Mouse (Mus musculus): ENCODE measurements around the gene Slc40a1.

GRCm38 (mm10) chr1:45894168-45894912 lies 32.0 kb downstream of the Slc40a1 start:
- no peak for TF ChIP-seq CTCF (IDR thresholded peaks at IDR 0.05 in 2 of 3, conservative IDR thresholded peaks at IDR 0.05 in 1 of 3; ENCODE audit: control insufficient read depth in 1 of 3, insufficient read depth in 1 of 3, low read depth in 2 of 3, low read length in 3 of 3, poor library complexity in 1 of 3, severe bottlenecking in 1 of 3)
- no peak for TF ChIP-seq ETS1 (IDR thresholded peaks at IDR 0.05; ENCODE audit: low read depth, low read length)
- TF ChIP-seq POLR2AphosphoS5 (IDR thresholded peaks at IDR 0.05; ENCODE audit: borderline replicate concordance, low read depth, low read length) = no peak
- no peak for TF ChIP-seq MAFK (IDR thresholded peaks at IDR 0.05; ENCODE audit: borderline replicate concordance, low read depth, low read length)
- no peak for TF ChIP-seq NRF1 (IDR thresholded peaks at IDR 0.05; ENCODE audit: insufficient read depth, low read depth, low read length, poor library complexity, severe bottlenecking)
- no peak for TF ChIP-seq TAL1 (IDR thresholded peaks at IDR 0.05; ENCODE audit: low read length)
- no peak for TF ChIP-seq EP300 (IDR thresholded peaks at IDR 0.05; ENCODE audit: low read depth in 1 of 2, low read length in 2 of 2)
- TF ChIP-seq MEF2A (IDR thresholded peaks at IDR 0.05; ENCODE audit: extremely low read depth, insufficient replicate concordance, low read depth, low read length, poor library complexity, severe bottlenecking) = no peak
- TF ChIP-seq POLR2A (IDR thresholded peaks at IDR 0.05; ENCODE audit: control insufficient read depth in 1 of 2, insufficient read depth in 1 of 2, low read depth in 1 of 2, low read length in 2 of 2, poor library complexity in 1 of 2) = no peak
- no peak for TF ChIP-seq POLR2AphosphoS2 (IDR thresholded peaks at IDR 0.05; ENCODE audit: low read length)
- no peak for TF ChIP-seq GABPA (IDR thresholded peaks at IDR 0.05; ENCODE audit: low read depth, low read length)
- no peak for TF ChIP-seq CHD1 (IDR thresholded peaks at IDR 0.05; ENCODE audit: low read depth, low read length)
- TF ChIP-seq CHD2 (IDR thresholded peaks at IDR 0.05; ENCODE audit: low read length) = no peak

Measured in MEL (cell line).